Mouse (Mus musculus) cerebellum, adult 2 months (tissue): ENCODE results near the gene Cpt1c. TPM values are rescaled to one million over a fixed set of nuclear protein-coding genes. Genes with fewer than 3 reads are reported as not detected.

Experiments used
- DNase-seq, 2 experiments: peaks; one replicate each; pipeline ENCODE4 v3.0.0; 2021
- H3K27ac ChIP-seq: fragments of 200-500 bp; 2 replicates; pipeline ENCODE4 v1.5.1; 2012; ENCODE audit warnings: low read length, control low read depth, inconsistent platforms; ENCODE audit not compliant: insufficient read depth
- H3K27me3 ChIP-seq: fragments of 200-500 bp; 2 replicates; pipeline ENCODE4 v1.6.1; 2012; ENCODE audit warnings: inconsistent platforms, mild to moderate bottlenecking, low read length, moderate library complexity; ENCODE audit not compliant: control insufficient read depth, insufficient read depth
- H3K4me1 ChIP-seq: fragments of 200-500 bp; 2 replicates; pipeline ENCODE4 v1.6.1; 2011; ENCODE audit warnings: low read length; ENCODE audit not compliant: control insufficient read depth, insufficient read depth
- H3K4me3 ChIP-seq: fragments of 200-500 bp; replicated peaks from 2 replicates; pipeline ENCODE3; 2011; ENCODE audit warnings: mild to moderate bottlenecking, low read depth, low read length, control low read depth; ENCODE audit not compliant: insufficient read depth
- CTCF ChIP-seq: fragments of 200-500 bp; IDR thresholded peaks from 2 replicates; pipeline ENCODE4 v1.5.1; 2011; ENCODE audit warnings: low read depth, mild to moderate bottlenecking, control low read depth, low read length, moderate library complexity, borderline replicate concordance; ENCODE audit not compliant: insufficient read depth
- POLR2A ChIP-seq: fragments of 200-500 bp; IDR thresholded peaks from 2 replicates; pipeline ENCODE4 v1.6.1; 2011; ENCODE audit warnings: low read length, control low read depth, borderline replicate concordance; ENCODE audit not compliant: insufficient read depth
- WGBS: fragments of 180-500 bp; shearing (Covaris S2); methylation state at CpG from one replicate; pipeline ENCODE4 v1.1.7; 2018; 5-methylcytosine and 5-hydroxymethylcytosine counted together
- polyA plus RNA-seq: library from polyadenylated mRNA; depleted of rRNA; stranded (reverse); fragments of >200 nt; gene quantifications from 2 replicates; pipeline ENCODE4 v1.2.3, GENCODE M21; 2012

Cpt1c gene
- polyA plus RNA-seq, 1 experiment = 129 TPM

- H3K27me3 ChIP-seq = no peaks in the 10 kb centered on the region
- no peak for TF ChIP-seq POLR2A
- no peak for TF ChIP-seq CTCF
- peak in 1 of 2 experiments; percentile 16 for DNase-seq
- no peaks in the 10 kb centered on the region for H3K4me1 ChIP-seq
- 20% methylated on average over 20 of the region's 20 CpGs for WGBS
- H3K27ac ChIP-seq = no peak overlapping the region
- no peak overlapping the region for H3K4me3 ChIP-seq
Measured at GRCm38 (mm10) chr7:44957183-44957835, 17.3 kb downstream of the Cpt1c start.

- Histone ChIP-seq H3K4me3 (no peak overlapping the region), H3K27ac (no peak overlapping the region), H3K4me1 (peaks cover 3% of the 10 kb centered on the region; the same call in 1 of the 2 replicates), H3K27me3 (no peaks in the 10 kb centered on the region)
- TF ChIP-seq POLR2A = no peak
- no peak for TF ChIP-seq CTCF
- DNase-seq = no peak
- 23% methylated on average over 6 of the region's 6 CpGs for WGBS
Measured at GRCm38 (mm10) chr7:44956266-44956665, 18.4 kb downstream of the Cpt1c start.

DNA sequence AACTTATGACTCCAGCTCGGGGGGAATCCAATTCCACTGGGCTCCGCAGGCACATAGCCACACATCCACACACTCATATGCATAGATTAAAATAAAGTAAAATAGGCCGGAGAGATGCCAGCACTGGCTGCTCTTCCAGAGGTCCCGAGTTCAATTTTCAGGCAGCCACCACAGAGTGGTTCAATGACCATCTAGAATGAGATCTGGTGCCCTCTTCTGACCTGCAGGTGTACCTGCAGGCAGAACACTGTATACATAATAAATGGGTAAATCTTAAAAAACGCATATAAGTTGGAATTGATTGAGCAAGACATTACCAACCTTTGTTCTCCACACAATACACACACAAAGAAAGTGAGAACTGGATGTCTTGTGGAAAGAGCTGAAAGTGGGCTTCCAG lies 19.0 kb downstream of the Cpt1c start:
- TF ChIP-seq POLR2A (no peak), CTCF (peak; percentile 60)
- WGBS = 48% methylated on average over 5 of the region's 5 CpGs
- Histone ChIP-seq H3K4me3 (no peak overlapping the region), H3K27ac (no peak overlapping the region), H3K27me3 (no peaks in the 10 kb centered on the region), H3K4me1 (peaks cover 3% of the 10 kb centered on the region; the same call in 1 of the 2 replicates)
- no peak for DNase-seq

GRCm38 (mm10) chr7:44954091-44954885 lies 20.4 kb downstream of the Cpt1c start:
- H3K4me3 ChIP-seq = no peak overlapping the region
- peaks cover 3% of the 10 kb centered on the region; the same call in 1 of the 2 replicates for H3K4me1 ChIP-seq
- 67% methylated on average over 12 of the region's 12 CpGs for WGBS
- TF ChIP-seq POLR2A = no peak
- TF ChIP-seq CTCF = no peak
- no peak overlapping the region for H3K27ac ChIP-seq
- no peak for DNase-seq
- H3K27me3 ChIP-seq = no peaks in the 10 kb centered on the region

GRCm38 (mm10) chr7:44953561-44953960 lies 21.1 kb downstream of the Cpt1c start:
- peaks cover 3% of the 10 kb centered on the region; the same call in 1 of the 2 replicates for H3K4me1 ChIP-seq
- no peak overlapping the region for H3K27ac ChIP-seq
- no peak overlapping the region for H3K4me3 ChIP-seq
- DNase-seq = no peak
- TF ChIP-seq POLR2A = no peak
- TF ChIP-seq CTCF = no peak
- H3K27me3 ChIP-seq = no peaks in the 10 kb centered on the region
- WGBS = 44% methylated on average over 14 of the region's 14 CpGs

GRCm38 (mm10) chr7:44952611-44953306 lies 21.9 kb downstream of the Cpt1c start:
- H3K4me1 ChIP-seq = peaks cover 3% of the 10 kb centered on the region; the same call in 1 of the 2 replicates
- peak overlapping the region; percentile 47 for H3K4me3 ChIP-seq
- peak; percentile 82 to 84 for DNase-seq
- TF ChIP-seq POLR2A (0 out of 2 replicates have a peak, but pooled peaks have one; percentile 20), CTCF (no peak)
- no peaks in the 10 kb centered on the region for H3K27me3 ChIP-seq
- 8% methylated on average over 24 of the region's 24 CpGs for WGBS
- H3K27ac ChIP-seq = no peak overlapping the region

DNA sequence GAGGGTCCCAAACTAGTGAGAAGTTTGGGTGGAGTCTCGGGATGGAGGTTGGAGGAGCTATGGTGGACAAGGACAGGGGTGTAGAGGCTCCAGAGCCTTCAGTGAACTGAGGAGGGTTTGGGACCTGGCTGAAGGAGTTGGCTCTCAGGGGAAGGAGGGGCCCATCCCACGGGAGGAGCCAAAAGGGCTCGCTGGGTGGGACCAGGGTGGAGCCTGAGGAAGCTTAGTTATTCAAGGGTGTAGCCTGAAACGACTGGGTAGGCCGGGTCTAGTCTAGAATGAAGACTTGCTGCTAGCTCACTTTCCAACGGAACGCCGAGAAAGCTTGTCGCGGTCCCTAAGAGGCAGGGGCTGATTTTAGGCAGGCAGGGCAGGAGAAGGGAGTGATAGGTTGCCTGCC lies 22.7 kb downstream of the Cpt1c start:
- whole genome bisulfite sequencing = 6% methylated on average over 10 of the region's 10 CpGs
- H3K27ac ChIP-seq = no peak overlapping the region
- H3K4me1 ChIP-seq = peaks cover 3% of the 10 kb centered on the region; the same call in 1 of the 2 replicates
- TF ChIP-seq CTCF = no peak
- TF ChIP-seq POLR2A = no peak
- H3K4me3 ChIP-seq = peak overlapping the region; percentile 47
- DNase-seq = no peak
- H3K27me3 ChIP-seq = no peaks in the 10 kb centered on the region

DNA sequence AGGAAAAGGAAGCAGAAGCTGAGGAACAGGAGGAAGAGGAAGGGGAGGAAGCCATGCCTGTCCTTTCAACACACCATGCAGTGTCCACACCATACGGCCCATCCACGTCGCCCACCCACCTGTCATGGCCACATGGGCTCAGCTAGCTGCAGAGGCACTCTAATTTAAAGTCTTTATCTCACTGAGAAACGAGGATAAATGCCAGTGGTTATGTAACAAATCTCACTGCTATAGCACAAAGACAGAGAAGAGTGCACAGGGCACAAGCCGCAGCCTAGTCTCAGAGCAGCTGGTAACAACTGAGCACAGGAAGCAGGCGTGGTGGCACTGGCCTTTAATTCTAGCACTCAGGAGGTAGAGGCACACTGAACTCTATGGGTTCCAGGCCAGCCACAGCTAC lies 24.7 kb downstream of the Cpt1c start:
- no peak for TF ChIP-seq POLR2A
- no peak for TF ChIP-seq CTCF
- H3K27ac ChIP-seq = no peak overlapping the region
- DNase-seq = no peak
- H3K27me3 ChIP-seq = no peaks in the 10 kb centered on the region
- peaks cover 3% of the 10 kb centered on the region; the same call in 1 of the 2 replicates for H3K4me1 ChIP-seq
- no peak overlapping the region for H3K4me3 ChIP-seq
- 64% methylated on average over 6 of the region's 6 CpGs for WGBS
